Mouse (Mus musculus): ENCODE data around the gene Otulin.
A peak's percentile ranks its signal among the peaks of the same experiment; 100 is the strongest.

The Otulin gene

DNA sequence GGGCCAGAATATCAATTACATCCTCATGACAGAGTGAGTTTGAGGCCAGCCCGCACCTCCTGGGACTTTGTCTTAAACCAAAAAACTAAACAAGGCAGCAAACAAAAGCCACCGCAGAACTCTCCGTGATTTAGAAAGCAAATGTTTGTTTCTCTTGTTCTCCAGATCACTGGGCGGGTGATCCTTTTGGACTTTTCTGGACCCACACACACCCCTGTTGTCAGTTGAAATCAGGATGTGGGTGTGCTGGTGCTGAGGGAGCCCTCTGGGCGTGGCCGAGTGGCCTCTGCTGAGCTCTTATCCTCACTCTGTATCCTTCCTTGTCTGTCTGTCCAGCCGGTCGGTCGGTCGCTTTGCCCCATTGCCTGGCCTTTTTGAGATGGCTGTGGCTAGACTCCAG, 81.4 kb downstream of the Otulin start:
- no peak for DNase-seq

GRCm38 (mm10) chr15:27548110-27548509, 82.4 kb downstream of the Otulin start:
- DNase-seq, result no peak

DNA sequence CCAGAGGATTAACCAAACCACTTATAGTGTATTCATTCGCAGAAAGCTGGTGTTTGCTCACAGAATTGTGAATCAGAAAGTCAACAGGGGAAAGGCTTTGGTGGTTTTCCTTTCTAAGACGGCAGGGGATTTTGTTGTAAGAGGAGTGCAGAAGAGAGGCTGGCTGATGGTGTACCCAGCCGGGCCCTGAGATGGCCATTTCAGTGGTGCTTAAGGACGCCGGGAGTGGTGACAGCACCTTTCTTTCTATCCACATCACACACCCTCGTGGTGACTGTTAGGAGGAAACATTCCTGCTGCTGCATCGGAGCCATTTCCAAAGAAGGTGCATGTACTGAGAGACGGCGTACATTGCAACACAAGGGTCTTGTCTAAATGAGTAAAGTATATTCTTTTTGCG, 85.3 kb downstream of the Otulin start:
- DNase-seq, result no peak

DNA sequence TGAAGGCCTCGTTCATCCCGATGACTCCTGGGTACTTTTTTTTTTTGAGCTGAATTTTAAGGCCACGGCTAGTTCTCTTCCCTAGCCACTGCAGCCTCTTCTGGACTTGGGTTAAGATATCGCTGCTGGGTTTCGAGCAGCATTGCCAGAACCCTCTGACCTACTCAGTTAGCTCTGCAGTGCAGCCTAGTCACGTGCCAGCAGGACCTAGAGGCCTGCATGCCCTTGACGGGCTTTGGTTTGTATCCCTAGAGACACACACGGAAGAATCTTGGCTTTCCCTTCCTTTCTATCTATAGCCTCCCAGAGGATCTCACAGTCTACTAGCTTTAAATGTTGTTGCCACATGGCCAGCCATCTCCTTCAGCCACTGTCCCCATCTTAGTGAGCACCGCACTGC, 90.7 kb downstream of the Otulin start:
- no peak for DNase-seq

- DNase-seq, result no peak
Observed at GRCm38 (mm10) chr15:27537519-27538223, 92.8 kb downstream of the Otulin start.

GRCm38 (mm10) chr15:27536771-27537170, 93.7 kb downstream of the Otulin start:
- DNase-seq, result no peak

- DNase-seq, result no peak
Observed at GRCm38 (mm10) chr15:27536186-27536585, 94.3 kb downstream of the Otulin start.

GRCm38 (mm10) chr15:27535681-27536080, 94.8 kb downstream of the Otulin start:
- no peak for DNase-seq

GRCm38 (mm10) chr15:27533036-27533435, 97.5 kb downstream of the Otulin start:
- DNase-seq, result no peak

- DNase-seq, result no peak
Observed at GRCm38 (mm10) chr15:27530023-27530422, 100.5 kb downstream of the Otulin start.

GRCm38 (mm10) chr15:27528896-27529295, 101.6 kb downstream of the Otulin start:
- DNase-seq, result no peak

DNA sequence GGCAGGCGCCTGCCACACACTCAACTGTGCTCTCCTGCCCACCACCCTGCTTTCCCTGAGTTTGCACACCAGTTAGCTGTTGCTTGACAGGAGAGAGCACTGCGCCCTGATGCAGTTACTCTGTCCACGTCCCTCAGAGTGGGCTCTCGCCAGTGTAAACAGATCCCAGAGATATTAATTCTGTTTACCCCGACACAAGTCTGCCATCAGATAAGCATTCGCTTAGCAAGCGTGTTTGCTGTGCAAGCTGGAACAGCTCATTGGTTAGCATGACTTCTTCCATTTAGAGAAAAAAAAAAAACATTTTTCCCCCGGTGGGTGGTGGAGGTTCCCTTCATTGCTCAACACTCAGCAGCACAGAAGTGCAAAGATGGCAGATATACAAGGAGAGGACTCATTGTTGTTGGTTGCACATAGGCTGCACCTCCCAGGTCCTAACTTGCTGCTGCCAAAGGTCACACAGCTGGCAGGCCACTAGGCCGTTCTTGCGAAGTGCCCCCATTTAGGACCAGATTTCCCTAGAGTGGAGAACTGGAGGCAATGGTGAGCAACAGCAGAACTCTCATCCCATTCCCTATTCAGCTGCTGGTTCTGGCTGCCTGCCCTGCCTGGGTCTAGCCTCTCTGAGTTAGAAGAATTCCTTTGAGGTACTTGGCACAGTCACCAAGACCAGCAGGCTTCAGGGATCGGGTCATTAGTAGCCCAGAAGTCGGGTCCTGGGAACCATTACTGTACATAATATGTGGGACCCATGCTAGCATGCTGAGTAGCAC, 105.1 kb downstream of the Otulin start:
- peak; percentile 36 to 58 for DNase-seq

DNA sequence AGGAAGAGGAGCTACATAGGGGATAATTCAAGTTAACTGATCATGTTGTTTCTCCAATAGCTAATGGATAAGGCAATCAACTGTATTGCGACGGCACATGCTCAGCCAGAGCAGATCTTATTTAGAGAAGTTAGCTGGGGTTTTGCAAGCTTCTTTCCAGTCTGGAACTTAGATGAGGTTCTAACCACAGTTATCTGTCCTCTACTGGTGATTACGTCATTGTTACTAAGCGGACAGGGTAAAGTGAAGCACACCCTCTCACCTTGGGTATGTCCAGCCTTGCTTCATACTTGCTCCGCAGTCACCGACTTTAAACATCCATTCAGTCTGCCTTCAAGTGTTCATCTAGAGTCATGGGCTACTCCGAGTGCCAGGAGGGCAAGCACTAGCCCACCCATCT, 110.6 kb downstream of the Otulin start:
- no peak for DNase-seq

DNA sequence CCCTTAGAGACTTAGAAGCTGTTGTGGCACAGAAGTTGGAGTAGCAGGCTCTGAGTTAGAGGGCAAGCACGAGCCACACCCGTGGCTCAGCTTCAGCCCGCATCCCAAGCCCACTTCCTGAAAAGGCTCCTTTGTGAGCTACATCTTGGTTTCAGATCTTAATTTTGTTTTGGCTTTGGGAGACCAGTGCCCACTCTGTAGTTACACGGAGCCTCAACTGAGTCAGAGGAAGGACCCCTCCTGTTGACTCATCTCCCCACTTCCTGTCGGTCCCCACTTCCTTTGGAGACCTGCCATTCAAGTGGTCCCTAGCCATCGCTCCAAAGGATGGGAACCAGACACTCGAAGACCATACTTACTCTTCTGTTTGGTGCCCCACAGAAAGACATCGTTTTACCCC, 112.5 kb downstream of the Otulin start:
- no peak for DNase-seq

DNA sequence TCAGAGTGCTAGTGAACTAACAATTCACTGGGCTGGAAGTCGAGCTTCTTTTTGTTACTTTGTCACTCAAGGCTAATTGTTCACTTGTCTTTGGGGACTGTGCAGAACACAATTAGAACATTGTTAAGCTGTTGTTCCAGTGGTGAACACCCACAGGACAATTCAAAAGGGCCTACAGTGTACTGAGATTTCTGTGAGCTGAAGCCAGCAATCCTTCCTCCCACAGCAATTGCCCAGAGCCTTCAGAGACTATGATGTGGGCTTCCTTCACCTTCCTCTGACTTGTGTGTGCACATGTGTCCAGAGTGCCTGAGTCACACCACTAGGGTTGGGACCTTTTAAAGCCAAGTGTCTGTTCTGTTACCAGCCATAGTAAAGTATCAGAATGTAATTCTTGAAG, 113.6 kb downstream of the Otulin start:
- DNase-seq, result no peak

DNA sequence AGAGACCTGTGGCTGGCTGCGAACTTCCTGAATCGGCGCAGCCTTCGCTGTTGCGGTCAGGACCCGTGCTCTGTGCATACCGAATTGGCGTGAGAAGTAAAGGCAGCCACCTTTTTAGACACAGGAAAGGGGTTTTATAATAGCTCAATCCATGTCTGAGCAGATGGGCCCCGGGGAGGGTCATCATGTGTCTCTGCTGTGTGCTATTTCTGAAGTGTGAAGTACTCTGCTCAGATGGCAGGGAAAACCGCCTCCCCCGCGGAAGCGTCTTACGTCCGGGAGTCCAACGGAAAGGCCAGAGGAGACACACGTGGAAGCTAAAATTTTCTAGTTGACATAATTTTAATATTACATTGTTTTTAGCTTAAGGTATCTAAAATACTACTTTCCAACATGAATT, 121.5 kb downstream of the Otulin start:
- peak; percentile 45 to 56 for DNase-seq

- no peak for DNase-seq
Observed at GRCm38 (mm10) chr15:27508169-27508568, 122.3 kb downstream of the Otulin start.

DNA sequence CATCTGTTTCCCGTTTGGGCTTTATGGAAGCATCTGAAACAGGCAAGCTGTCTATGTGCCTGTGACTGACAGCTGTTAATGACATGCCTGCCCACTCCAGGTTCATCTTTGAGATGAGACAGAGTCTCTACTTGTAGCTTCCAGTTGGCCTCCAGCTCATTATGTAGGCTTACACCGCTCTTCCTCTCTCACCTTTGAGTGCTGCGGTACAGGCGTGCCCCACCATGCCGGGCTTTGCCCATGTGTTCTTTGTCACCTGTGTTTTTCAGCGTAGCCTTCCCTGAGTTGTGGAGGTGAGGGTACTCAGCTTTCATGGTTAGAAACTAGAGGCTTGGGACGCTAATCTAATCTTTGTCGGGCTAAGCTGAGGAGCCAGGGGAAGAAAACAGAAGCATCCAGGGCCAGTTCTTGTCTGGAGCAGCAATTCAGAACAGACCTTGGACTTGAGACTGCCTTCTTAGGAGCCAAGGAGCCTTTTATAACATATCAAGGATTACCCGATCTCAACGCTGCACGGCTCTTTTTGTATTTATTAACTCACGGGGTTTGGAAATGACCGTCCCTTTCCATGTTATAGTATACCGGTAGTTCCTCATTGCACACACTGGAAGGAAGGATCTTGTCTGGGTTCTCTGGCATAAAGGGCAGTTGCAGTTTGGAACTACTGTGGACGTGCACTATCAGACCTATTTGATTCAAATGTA, 123.4 kb downstream of the Otulin start:
- no peak for DNase-seq

GRCm38 (mm10) chr15:27506127-27506886, 124.2 kb downstream of the Otulin start:
- no peak for DNase-seq

DNA sequence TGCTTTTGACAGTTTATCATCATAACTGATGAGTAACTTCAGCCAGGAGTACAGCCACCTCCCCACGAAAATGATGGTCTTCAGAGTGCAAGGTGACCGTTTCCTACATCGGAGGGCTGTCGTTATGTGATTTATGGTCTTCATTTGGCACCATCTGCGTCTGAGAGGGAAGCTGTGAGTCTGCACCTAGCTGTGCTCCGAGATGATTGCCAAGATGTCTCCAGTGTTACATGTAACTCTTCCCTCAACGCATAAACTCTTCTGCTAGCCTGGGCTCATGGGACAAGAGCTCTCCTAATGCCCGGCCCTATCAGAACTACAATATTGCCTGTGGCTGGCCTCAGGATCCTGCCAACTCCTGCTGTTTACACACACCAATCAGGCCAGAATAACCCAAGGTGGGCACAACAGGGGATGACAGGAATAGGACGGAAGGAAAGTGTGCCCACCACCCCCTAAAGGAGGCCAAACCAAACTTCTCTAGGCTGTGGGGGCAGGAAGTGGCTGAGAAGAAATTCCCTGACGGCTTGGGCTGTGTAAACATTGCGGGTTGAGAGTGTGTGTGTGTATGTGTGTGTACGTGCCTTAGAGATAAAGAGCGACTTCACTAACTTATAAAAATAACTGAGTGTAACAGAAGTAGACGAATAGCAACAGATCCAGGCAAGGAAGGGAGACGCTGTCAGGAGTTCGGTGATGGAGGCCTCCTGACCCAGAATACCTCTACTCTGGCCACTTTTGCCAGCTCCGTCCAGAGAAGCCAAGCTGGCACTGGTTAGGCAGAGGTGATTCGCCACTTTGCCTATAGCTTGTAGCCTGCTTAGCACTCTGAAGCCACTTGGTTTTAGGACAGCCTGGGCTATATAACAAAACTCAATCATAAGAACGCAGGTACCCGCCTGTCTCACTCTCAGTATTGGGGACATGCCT, 126.4 kb downstream of the Otulin start:
- peak; percentile 39 to 40 for DNase-seq

GRCm38 (mm10) chr15:27503221-27503620, 127.3 kb downstream of the Otulin start:
- peak; percentile 49 to 56 for DNase-seq

- no peak for DNase-seq
Observed at GRCm38 (mm10) chr15:27502338-27502737, 128.2 kb downstream of the Otulin start.

All from cerebellum, postnatal 10 days (tissue).